Mouse (Mus musculus): Measurements from ENCODE around the gene Nme9. TPM values are rescaled to one million over a fixed set of nuclear protein-coding genes. Genes with fewer than 3 reads are reported as not detected.

The Nme9 gene
- polyA plus RNA-seq, 1 experiment from 2014 or later = 1.3 TPM

DNA sequence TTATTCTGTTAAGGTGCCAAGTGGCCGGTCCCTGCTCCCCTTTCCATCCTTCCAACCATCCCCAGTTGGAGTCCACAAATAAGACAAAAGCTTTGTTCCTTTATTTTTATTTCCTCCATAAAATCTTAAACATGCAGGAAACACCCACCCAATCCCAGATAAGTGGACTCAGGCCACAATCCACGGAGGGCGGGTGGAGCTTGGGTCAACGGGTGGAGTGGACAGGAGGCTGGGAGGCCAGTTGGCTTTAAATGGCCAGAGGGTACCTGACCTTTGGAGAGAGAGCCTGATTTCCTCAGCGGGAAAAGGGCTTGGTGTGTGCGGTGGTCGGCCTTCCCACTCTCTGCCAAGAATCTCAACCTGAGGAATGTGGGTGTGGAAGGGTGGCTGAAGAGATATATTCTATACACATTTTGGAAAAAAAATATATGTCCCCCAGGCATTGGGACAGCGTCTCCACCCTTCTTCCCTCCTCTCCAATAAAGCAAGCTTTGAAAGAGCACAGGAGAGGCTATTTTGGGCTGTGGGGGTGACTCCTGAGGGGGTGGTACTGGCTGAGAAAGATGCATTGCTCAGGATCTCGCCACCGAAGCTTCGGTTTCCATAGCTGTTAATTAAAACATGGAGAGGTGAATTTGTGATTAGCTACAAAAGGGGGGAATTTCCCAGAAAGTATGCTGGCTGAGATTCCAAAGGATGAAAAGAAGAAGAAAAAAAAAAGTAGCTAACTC lies 22.5 kb upstream of the Nme9 start:
- Histone ChIP-seq H3K9me3 (no peaks in the 10 kb centered on the region), H3K27me3 (ENCODE audit: insufficient read depth, poor library complexity, severe bottlenecking) (no peaks in the 10 kb centered on the region), H3K27ac (no peak overlapping the region), H3K36me3 (no peaks in the 10 kb centered on the region), H3K4me3 (no peak overlapping the region), H3K4me1 (replicated peaks) (peaks cover 21% of the 10 kb centered on the region)
- DNase-seq (ENCODE audit: low spot score) = no peak
- 80% methylated on average over 11 of the region's 11 CpGs for WGBS

DNA sequence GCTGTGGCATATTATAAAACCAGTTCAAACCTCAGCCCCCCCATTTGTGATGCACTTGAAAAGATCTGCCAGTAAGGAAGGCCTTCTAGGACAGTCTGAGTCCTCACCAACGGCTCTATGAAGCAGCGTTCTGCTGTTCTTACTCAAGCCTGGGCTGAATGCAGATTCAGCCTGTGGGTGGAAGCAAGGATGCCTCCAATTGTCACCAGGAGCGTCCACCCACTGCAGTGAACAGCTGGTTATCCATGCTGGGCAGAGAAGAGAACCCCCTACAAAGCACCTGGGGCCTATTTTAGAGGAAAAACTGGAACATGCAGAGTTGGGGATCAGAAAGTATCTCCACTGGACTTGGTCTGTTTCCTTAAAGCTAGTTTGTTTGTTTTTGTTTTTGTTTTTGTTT lies 21.4 kb upstream of the Nme9 start:
- Histone ChIP-seq H3K27ac (no peak overlapping the region), H3K27me3 (ENCODE audit: insufficient read depth, poor library complexity, severe bottlenecking) (peaks cover 5% of the 10 kb centered on the region; the same call in 1 of the 2 replicates), H3K9me3 (no peaks in the 10 kb centered on the region), H3K4me1 (replicated peaks) (peaks cover 21% of the 10 kb centered on the region), H3K36me3 (no peaks in the 10 kb centered on the region), H3K4me3 (no peak overlapping the region)
- DNase-seq (ENCODE audit: low spot score) = no peak
- 85% methylated on average over 3 of the region's 3 CpGs for WGBS

DNA sequence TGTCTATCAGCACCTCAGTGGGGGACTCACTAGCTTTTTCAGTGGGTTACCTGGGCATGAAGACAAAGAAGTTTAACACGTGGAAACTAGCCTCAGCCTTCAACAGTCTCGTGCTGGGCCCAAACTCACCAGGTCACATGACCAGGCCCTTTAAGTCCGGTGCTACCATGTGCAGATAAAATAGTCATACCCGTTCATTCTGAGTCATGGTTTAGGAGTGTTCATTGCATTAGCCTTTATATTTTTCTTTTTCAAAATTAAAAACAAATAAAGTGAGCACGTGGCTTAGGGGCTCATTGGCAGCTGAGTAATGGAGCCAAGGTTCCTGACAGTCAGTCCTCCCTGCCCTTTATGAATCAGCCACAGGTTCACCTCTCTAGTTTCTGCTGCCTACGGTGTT lies 20.5 kb upstream of the Nme9 start:
- H3K4me1 ChIP-seq (replicated peaks) = peaks cover 21% of the 10 kb centered on the region
- DNase-seq (ENCODE audit: low spot score) = no peak
- no peaks in the 10 kb centered on the region for H3K9me3 ChIP-seq
- H3K27ac ChIP-seq = no peak overlapping the region
- no peak overlapping the region for H3K4me3 ChIP-seq
- 84% methylated on average over 6 of the region's 6 CpGs for WGBS
- no peaks in the 10 kb centered on the region for H3K36me3 ChIP-seq
- H3K27me3 ChIP-seq (ENCODE audit: insufficient read depth, poor library complexity, severe bottlenecking) = peaks cover 15% of the 10 kb centered on the region

DNA sequence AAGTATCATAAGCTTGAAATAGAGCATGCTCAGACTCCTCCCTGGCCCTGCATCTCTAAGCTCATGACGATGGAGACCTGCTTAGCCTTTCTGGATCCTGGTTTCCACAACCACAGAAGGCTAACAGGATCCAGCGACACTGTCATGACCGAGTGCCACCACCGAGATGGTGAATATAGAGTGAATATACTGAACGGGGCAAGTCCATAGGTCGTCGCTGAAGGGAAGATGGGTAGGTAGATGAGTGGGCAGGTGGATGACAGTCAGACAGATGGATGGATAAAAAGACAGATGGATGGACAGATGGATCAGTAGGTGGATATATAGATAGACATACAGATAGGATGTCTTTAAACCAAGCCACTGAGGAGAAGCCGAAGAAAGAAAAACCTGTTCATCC lies 19.9 kb upstream of the Nme9 start:
- no peak overlapping the region for H3K4me3 ChIP-seq
- 89% methylated on average over 8 of the region's 8 CpGs for WGBS

DNA sequence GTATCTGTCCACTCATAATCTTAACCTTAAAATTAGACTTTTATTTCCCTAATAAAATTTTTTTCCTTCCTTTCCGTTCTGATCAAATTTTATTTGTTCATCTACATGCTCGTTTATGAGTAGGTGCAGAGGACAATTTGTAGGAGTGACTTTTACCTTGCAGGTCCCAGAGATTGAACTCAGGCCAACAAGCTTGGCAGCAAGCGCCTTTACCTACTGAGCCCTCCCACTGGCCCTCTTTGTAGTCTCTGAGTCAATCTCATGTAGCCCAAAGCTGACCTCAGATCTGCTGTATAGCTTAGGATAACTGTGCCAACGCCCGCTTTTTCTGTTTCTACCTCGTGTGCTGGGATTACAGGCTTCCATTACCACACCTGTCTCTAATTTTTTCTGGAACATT lies 19.3 kb upstream of the Nme9 start:
- H3K27me3 ChIP-seq (ENCODE audit: insufficient read depth, poor library complexity, severe bottlenecking) = peaks cover 18% of the 10 kb centered on the region
- no peaks in the 10 kb centered on the region for H3K9me3 ChIP-seq
- 89% methylated on average over 6 of the region's 6 CpGs for WGBS

More for the DNA sequence above, 19.9 kb upstream of the Nme9 start:
- Histone ChIP-seq H3K27ac (no peak overlapping the region), H3K9me3 (no peaks in the 10 kb centered on the region), H3K36me3 (no peaks in the 10 kb centered on the region), H3K27me3 (ENCODE audit: insufficient read depth, poor library complexity, severe bottlenecking) (peaks cover 16% of the 10 kb centered on the region), H3K4me1 (replicated peaks) (peaks cover 26% of the 10 kb centered on the region)
- DNase-seq (ENCODE audit: low spot score) = no peak

DNA sequence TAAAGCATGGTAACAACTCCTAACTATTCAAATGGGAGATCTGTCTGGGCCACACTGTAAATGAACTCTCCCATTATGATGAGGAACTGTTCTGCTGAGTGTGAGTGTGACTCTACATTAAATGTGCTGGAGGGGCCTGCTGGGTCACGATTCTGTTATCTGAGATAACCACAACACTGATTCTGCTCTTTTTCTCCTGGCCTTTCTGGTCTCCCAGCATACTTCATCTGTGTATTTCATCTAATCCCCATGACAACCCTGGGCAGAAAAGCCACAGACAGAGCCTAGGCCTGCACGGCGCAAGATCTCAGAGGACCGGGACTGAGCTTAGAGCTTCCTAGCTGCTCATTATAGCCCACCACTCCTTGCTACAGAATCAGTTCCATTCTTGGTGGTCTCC lies 18.8 kb upstream of the Nme9 start:
- Histone ChIP-seq H3K4me3 (no peak overlapping the region), H3K27ac (no peak overlapping the region), H3K36me3 (no peaks in the 10 kb centered on the region), H3K9me3 (no peaks in the 10 kb centered on the region), H3K4me1 (replicated peaks) (peaks cover 34% of the 10 kb centered on the region), H3K27me3 (ENCODE audit: insufficient read depth, poor library complexity, severe bottlenecking) (peaks cover 23% of the 10 kb centered on the region)
- no peak for DNase-seq (ENCODE audit: low spot score)
- 86% methylated on average over 4 of the region's 4 CpGs for WGBS

More for the DNA sequence above, 19.3 kb upstream of the Nme9 start:
- Histone ChIP-seq H3K36me3 (no peaks in the 10 kb centered on the region), H3K27ac (no peak overlapping the region), H3K4me3 (no peak overlapping the region), H3K4me1 (replicated peaks) (peaks cover 30% of the 10 kb centered on the region)
- DNase-seq (ENCODE audit: low spot score) = no peak

DNA sequence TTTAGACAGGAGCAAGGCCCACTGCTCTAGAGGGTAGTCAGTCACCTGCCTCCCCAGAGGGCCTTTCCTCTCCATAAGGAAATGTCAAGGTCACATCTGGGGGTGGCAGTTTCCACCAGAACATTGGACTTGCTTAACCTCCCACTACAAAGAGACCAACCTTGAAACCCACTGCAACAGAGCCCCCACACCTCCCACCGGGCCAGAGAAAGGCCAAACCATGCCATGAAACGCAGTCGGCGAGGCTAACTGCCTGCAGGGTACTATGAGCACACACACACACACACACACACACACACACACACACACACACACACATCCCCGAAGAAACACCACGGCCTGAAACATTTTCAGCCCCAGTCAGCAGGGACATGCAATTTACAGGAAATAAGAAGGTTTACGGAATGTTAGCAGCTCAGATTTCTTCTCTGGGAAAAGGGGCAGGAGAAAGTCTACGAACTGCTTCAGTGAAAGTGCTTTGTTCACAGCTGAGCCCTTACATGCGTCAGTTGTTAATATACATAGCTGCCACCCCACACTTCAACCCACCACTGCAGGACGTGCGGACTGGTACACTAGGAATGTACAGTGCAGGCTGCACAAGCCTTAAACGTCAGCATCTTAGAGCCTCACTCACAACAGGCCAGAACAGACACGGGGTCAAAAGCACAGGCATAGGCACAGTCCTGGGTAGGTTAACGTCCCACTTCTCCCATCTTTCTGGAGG lies 16.2 kb upstream of the Nme9 start:
- Histone ChIP-seq H3K27ac (peak overlapping the region; percentile 90), H3K4me3 (peak overlapping the region; percentile 69), H3K36me3 (no peaks in the 10 kb centered on the region), H3K9me3 (no peaks in the 10 kb centered on the region), H3K4me1 (replicated peaks) (peaks cover 37% of the 10 kb centered on the region), H3K27me3 (ENCODE audit: insufficient read depth, poor library complexity, severe bottlenecking) (peaks cover 45% of the 10 kb centered on the region)
- WGBS = 35% methylated on average over 14 of the region's 14 CpGs
- DNase-seq (ENCODE audit: low spot score) = peak; percentile 46

DNA sequence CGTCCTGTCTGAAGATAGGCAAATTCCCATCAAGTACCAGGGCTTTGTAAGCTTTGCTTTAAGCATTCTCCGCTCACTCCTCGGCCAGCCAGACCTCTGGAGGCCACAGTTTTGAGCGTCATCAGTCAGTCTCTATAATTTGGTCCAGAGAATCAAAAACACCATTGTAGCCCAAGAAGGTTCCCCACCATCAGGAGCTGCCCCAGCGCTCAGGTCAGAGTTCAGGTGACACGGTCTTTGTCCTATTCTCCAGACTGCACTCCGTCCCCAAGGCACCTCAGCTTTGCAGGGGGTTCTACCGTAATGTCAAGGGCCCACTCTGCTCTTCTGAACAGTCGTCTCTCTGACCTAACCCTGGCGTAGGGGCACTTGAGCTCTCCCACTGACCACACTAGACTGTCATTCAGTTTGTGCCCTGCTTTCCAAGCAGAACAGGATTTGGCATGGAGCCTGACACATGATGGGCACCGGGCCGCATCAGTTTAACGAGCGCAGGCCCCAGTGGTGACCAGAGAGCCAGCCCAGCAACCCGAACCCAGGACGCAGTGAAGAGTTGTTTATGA lies 15.6 kb upstream of the Nme9 start:
- 12% methylated on average over 16 of the region's 16 CpGs for WGBS
- Histone ChIP-seq H3K4me3 (peak overlapping the region; percentile 69), H3K4me1 (replicated peaks) (peaks cover 37% of the 10 kb centered on the region), H3K27me3 (ENCODE audit: insufficient read depth, poor library complexity, severe bottlenecking) (peaks cover 45% of the 10 kb centered on the region), H3K27ac (peak overlapping the region; percentile 90), H3K36me3 (no peaks in the 10 kb centered on the region), H3K9me3 (no peaks in the 10 kb centered on the region)
- no peak for DNase-seq (ENCODE audit: low spot score)

DNA sequence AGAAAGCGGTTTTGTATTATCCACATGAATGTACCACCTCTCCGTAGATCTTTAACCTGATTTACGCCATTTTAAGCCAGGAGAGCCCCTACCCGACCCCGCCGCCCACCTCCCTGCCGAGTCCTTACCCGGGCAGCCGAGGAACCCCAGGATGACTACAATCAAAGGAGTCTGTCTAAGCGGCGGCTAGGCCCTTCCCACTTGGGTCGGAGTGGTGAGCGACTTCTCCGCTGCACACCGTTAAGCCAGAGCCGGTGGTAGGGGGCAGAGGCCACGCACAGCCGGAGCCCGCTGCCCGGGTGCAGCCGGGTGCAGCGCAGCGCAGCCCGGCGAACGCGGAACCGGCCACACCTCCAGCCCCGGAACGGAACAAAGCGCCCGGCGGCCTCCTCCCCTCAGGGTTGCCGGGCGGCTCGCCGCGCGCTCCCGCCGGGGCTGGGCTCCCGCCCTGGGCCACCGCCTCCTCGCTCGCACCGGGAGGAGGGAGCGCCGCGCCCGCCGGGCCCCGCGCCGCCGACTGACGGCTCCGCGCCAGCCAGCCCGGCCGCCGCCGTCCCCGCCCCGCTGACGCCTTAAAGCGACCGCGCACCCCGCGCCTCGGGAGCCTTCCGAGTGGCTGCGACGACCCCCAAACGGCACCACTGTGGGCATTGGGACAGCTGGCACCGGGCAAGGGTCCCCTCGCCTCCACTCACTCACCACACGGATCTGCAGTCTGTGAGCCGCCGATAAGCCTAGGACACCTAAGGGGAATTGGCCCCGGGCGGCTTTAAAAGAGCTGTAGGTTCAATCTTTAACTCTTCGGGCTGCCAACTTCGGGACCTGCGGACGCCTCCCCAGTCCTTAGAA lies 14.9 kb upstream of the Nme9 start:
- peaks cover 45% of the 10 kb centered on the region for H3K27me3 ChIP-seq (ENCODE audit: insufficient read depth, poor library complexity, severe bottlenecking)
- under 1% methylated on average over 86 of the region's 86 CpGs for WGBS

DNA sequence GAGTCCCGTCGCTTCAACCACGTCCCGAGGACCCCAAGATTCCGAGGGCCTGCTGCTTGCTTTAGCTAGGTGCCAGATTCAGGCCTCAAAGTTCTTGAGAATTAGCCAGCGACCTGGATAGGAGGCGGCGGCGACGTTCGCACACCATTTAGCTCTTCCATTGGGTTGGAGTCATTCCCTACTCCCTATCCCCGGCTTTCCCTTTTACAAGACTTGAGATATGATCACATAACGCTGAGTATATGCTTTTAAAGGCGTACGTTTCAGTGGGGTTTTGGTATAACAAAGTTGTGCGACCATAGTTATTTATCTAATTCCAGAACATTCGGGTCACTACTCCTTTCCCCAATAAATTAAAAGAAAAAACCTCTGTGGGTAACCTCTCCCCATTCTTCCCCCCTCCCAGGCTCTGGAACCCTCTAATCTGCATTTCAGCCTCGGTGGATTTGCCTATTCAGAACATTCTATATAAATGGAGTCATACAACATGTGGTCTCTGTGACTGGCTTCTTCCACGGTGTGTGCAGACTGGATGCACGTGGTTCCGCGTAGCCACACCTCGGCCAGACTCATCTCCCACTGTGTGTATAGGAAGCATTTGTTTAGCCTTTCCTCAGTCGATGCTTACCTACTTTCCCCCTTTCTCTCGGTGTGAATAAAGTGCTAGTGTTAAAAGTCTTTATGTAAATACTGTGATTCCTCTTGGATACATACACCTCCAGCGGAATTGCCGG lies 14.1 kb upstream of the Nme9 start, which contains the start of gene Mras:
TSS of gene Mras (minus strand) at position 351 of the 734 bp plus-strand sequence.
- Histone ChIP-seq H3K36me3 (no peaks in the 10 kb centered on the region), H3K27ac (peak within 1 kb of the TSS; percentile 90), H3K27me3 (ENCODE audit: insufficient read depth, poor library complexity, severe bottlenecking) (peaks cover 45% of the 10 kb centered on the region), H3K4me1 (replicated peaks) (peaks cover 37% of the 10 kb centered on the region), H3K9me3 (no peaks in the 10 kb centered on the region), H3K4me3 (peak within 1 kb of the TSS; percentile 69)
- DNase-seq (ENCODE audit: low spot score) = no peak
- WGBS = 17% methylated on average over 27 of the region's 27 CpGs

More for the DNA sequence above, 14.9 kb upstream of the Nme9 start:
- peaks cover 37% of the 10 kb centered on the region for H3K4me1 ChIP-seq (replicated peaks)
- H3K9me3 ChIP-seq = no peaks in the 10 kb centered on the region
- H3K36me3 ChIP-seq = no peaks in the 10 kb centered on the region
- peak overlapping the region; percentile 90 for H3K27ac ChIP-seq
- peak; percentile 70 for DNase-seq (ENCODE audit: low spot score)
- peak overlapping the region; percentile 69 for H3K4me3 ChIP-seq

DNA sequence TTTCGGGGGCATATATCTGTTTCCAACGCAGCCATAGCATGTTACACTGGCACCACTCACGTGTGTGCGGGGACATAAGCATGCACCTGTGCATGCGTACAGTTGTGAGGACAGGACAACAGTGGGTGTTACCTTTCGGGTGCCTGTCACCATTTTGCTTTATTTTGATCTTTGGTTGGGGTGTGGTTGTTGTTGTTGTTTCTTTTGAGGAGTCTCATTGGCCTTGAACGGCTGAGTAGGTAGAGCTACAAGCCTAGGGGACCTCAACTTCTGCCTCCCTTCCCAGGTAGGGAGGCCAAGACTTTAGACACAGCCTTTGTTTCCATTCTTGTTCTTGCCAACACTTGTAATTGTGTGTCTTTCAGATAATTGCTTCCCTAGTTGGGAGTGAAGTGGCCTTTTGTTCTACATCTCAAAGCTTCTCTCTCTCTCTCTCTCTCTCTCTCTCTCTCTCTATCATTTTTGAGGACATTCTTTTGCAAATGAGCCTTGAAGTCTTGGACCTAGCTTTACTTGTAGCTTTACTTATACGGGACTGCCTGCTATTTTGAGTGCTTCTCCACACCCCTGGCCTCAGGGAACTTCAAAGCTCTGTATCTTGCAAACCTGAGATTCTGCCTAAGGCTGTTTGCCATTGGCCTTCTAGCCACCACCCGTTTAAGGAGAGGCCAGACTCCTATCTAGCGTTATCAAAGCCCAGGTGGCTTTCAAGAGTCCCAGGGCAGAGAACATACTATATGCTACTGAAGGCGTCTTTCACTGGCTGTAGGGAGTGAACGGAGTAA lies 13.3 kb upstream of the Nme9 start:
- 80% methylated on average over 12 of the region's 12 CpGs for WGBS
- no peak overlapping the region for H3K4me3 ChIP-seq
- no peak for DNase-seq (ENCODE audit: low spot score)
- peaks cover 37% of the 10 kb centered on the region for H3K4me1 ChIP-seq (replicated peaks)
- H3K27me3 ChIP-seq (ENCODE audit: insufficient read depth, poor library complexity, severe bottlenecking) = peaks cover 45% of the 10 kb centered on the region
- H3K36me3 ChIP-seq = no peaks in the 10 kb centered on the region
- no peak overlapping the region for H3K27ac ChIP-seq
- H3K9me3 ChIP-seq = no peaks in the 10 kb centered on the region

Data from hindbrain, embryonic 10.5 days (tissue).